Mouse (Mus musculus) forebrain, embryonic 14.5 days (tissue): Measurements from ENCODE around the gene Erf. TPM values are rescaled to one million over a fixed set of nuclear protein-coding genes. Genes with fewer than 3 reads are reported as not detected.

Source experiments
- ATAC-seq: fragments of 200-750 bp; cut with Nextera tagmentation; 2 replicates; pipeline ENCODE4 v1.8.0; 2017; ENCODE audit warnings: mild to moderate bottlenecking, moderate library complexity
- DNase-seq: peaks from one replicate; pipeline ENCODE4 v3.0.0-alpha.2; 2015; ENCODE audit warnings: low spot score
- H3K27ac ChIP-seq: fragments of 300-500 bp; sonication (generic); 2 replicates; pipeline ENCODE4 v1.5.1; 2014; ENCODE audit warnings: low read depth, mild to moderate bottlenecking, control low read depth, low read length, moderate library complexity
- H3K27me3 ChIP-seq: fragments of 300-500 bp; sonication (generic); replicated peaks from 2 replicates; pipeline ENCODE4 v1.6.1; 2014; ENCODE audit warnings: low read length, control low read depth, mixed read lengths; ENCODE audit not compliant: control insufficient read depth, insufficient read depth
- H3K36me3 ChIP-seq: fragments of 300-500 bp; sonication (generic); 2 replicates; pipeline ENCODE4 v1.6.1; 2014; ENCODE audit warnings: low read length, control low read depth; ENCODE audit not compliant: control insufficient read depth, insufficient read depth
- H3K4me1 ChIP-seq: fragments of 300-500 bp; sonication (generic); 2 replicates; pipeline ENCODE4 v1.6.1; 2014; ENCODE audit warnings: antibody characterized with exemption, low read length, control low read depth; ENCODE audit not compliant: control insufficient read depth, insufficient read depth
- H3K4me2 ChIP-seq: fragments of 300-500 bp; sonication (generic); 2 replicates; pipeline ENCODE4 v1.6.1; 2014; ENCODE audit warnings: mild to moderate bottlenecking, control low read depth, low read length
- H3K4me3 ChIP-seq: fragments of 300-500 bp; sonication (generic); 2 replicates; pipeline ENCODE4 v1.5.1; 2014; ENCODE audit warnings: low read depth, low read length, control low read depth
- H3K9ac ChIP-seq: fragments of 300-500 bp; sonication (generic); 2 replicates; pipeline ENCODE4 v1.6.1; 2014; ENCODE audit warnings: mild to moderate bottlenecking, low read length, control low read depth, moderate library complexity
- H3K9me3 ChIP-seq: fragments of 300-500 bp; sonication (generic); replicated peaks from 2 replicates; pipeline ENCODE4 v1.6.1; 2016; ENCODE audit warnings: low read length, control low read depth, mixed read lengths; ENCODE audit not compliant: control insufficient read depth
- WGBS: fragments of 180-500 bp; shearing (Covaris S2); extraction: QIAGEN DNeasy Blood & Tissue Kit; methylation state at CpG from one replicate; pipeline ENCODE4 v1.1.7; 2014; 5-methylcytosine and 5-hydroxymethylcytosine counted together
- polyA plus RNA-seq: library from polyadenylated mRNA; unstranded; fragments of >200 nt; fragmentation: Nextera tagmentation; extraction: Ambion mirVana; gene quantifications from 2 replicates; pipeline ENCODE4 v1.2.1, GENCODE M21; 2014

Gene Erf
- polyA plus RNA-seq: 7.7 and 8.2 TPM in 2 replicates

- 1% methylated on average over 75 of the region's 81 CpGs for WGBS
- H3K4me1 ChIP-seq: peaks cover 30% of the 10 kb centered on the region
- H3K9ac ChIP-seq: peak within 1 kb of the TSS; percentile 79
- ATAC-seq: peak; percentile 79
- no peaks in the 10 kb centered on the region for H3K27me3 ChIP-seq
- peak; percentile 90 for DNase-seq
- no peaks in the 10 kb centered on the region for H3K9me3 ChIP-seq
- H3K4me3 ChIP-seq: peak within 1 kb of the TSS; percentile 78
- H3K27ac ChIP-seq: peak within 1 kb of the TSS; percentile 94
- H3K36me3 ChIP-seq: peaks cover 7% of the 10 kb centered on the region
- peak within 1 kb of the TSS; percentile 98 for H3K4me2 ChIP-seq
These were observed at the start of gene Erf for GRCm38 (mm10) chr7:25250141-25250972. Erf (minus strand) TSS chr7:25250761.

DNA sequence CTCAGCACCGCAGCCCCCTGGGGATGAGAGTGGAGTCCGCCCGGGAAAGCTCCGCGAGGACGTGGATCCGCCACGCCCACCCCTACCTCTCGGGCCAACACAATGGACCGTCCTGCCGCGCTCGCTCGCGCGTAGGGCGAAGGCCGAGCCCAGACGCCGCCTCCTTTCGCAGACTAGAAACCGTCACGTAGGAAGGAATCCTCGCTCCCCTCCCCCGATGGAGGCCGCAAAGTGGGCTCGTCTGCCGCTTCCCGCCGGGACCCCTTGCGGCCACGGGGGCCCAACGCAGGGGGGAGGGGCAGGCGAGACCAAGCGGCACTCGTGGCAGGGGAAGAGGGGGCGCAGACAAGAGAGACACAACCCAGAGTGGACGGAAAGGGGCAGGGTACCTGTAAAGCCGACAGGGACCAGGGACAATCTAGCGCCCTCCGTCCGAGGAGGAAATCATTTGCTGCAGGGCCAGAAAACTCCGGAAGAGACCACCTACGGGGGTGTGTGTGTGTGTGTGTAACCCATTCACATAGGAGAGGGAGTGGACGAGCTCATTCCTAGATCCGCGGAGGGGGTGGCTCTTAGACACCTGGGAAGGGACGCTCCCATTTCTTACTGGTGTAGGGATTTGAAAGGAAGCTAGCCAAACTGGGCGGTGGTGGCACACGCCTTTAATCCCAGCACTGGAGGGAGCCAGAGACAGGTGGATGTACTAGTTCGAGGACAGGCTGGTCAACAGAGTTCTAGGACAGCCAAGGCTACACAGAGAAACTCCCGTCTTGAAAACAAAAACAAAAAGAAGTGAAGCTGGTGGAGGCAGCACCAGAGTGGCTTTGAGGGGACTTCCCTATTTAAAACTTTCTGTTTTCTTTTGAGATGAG is 47.1 kb upstream of the Erf start, which contains the start of gene Pafah1b3:
Pafah1b3 (minus strand) TSS at position 533 of the 872 bp plus-strand sequence.
- ATAC-seq (peak; percentile 94), DNase-seq (peak; percentile 98)
- H3K9me3 ChIP-seq: no peaks in the 10 kb centered on the region
- peak within 1 kb of the TSS; percentile 86 for H3K4me3 ChIP-seq
- H3K36me3 ChIP-seq: peaks cover 35% of the 10 kb centered on the region
- under 1% methylated on average over 52 of the region's 52 CpGs for WGBS
- H3K27ac ChIP-seq: peak within 1 kb of the TSS; percentile 96
- peaks cover 11% of the 10 kb centered on the region; the same call in 1 of the 2 replicates for H3K4me1 ChIP-seq
- no peaks in the 10 kb centered on the region for H3K27me3 ChIP-seq
- H3K9ac ChIP-seq: peak within 1 kb of the TSS; percentile 92
- peak within 1 kb of the TSS; percentile 78 for H3K4me2 ChIP-seq

- H3K27ac ChIP-seq: peak overlapping the region; percentile 96
- H3K36me3 ChIP-seq: peaks cover 42% of the 10 kb centered on the region
- H3K27me3 ChIP-seq: no peaks in the 10 kb centered on the region
- H3K9ac ChIP-seq: peak overlapping the region; percentile 92
- no peaks in the 10 kb centered on the region for H3K9me3 ChIP-seq
- ATAC-seq: peak; percentile 32; the same call in 1 of the 2 replicates
- H3K4me3 ChIP-seq: peak overlapping the region; percentile 86
- DNase-seq: no peak
- peaks cover 11% of the 10 kb centered on the region; the same call in 1 of the 2 replicates for H3K4me1 ChIP-seq
- peak overlapping the region; percentile 78 for H3K4me2 ChIP-seq
- under 1% methylated on average over 21 of the region's 21 CpGs for WGBS
These were observed 46.4 kb upstream of the Erf start for GRCm38 (mm10) chr7:25296945-25297453.

DNA sequence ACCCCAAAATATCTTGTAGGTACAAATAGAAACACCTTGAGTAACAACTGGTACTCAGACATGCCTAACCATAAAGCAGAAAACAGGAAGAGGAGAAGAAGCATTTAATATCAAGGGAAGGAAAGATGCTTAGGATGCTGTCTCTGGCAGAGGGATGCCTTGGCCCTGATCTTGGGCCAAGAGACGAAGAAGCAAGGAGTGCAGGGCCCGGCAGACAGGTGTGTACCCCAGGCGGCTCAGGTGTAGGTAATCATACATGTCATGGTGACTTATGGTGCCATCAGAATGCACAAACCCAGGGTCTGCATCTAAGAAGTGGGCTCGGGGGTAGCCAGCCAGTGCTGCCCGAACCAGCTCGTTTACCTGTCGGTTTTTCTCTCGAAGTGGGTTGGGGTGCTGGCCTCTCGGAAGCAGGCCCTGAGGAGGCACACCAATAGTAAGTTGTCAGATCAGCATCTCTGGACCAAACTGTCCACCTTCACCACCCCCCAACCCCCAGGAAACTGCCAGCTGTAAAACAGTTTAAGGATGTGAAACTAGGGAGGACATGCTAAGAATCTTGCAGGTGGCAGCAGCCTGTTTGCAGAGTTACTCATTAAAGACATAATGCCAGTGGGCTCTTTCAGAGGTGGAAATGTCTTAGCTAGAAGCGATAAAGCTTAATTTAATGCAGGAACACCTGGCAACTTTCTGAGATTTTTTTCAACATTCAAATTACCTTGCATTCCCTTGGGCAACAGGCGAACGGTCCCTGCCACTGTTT is 44.6 kb upstream of the Erf start:
- no peak overlapping the region for H3K4me2 ChIP-seq
- no peak overlapping the region for H3K27ac ChIP-seq
- DNase-seq (no peak), ATAC-seq (no peak)
- H3K27me3 ChIP-seq: no peaks in the 10 kb centered on the region
- WGBS: 86% methylated on average over 12 of the region's 12 CpGs
- peaks cover 61% of the 10 kb centered on the region for H3K36me3 ChIP-seq
- no peaks in the 10 kb centered on the region for H3K9me3 ChIP-seq
- no peak overlapping the region for H3K4me3 ChIP-seq
- no peak overlapping the region for H3K9ac ChIP-seq
- peaks cover 11% of the 10 kb centered on the region; the same call in 1 of the 2 replicates for H3K4me1 ChIP-seq

- no peak overlapping the region for H3K4me2 ChIP-seq
- H3K4me1 ChIP-seq: peaks cover 11% of the 10 kb centered on the region; the same call in 1 of the 2 replicates
- no peak overlapping the region for H3K27ac ChIP-seq
- DNase-seq: no peak
- H3K36me3 ChIP-seq: peaks cover 67% of the 10 kb centered on the region
- 91% methylated on average over 4 of the region's 4 CpGs for WGBS
- H3K9ac ChIP-seq: no peak overlapping the region
- no peak overlapping the region for H3K4me3 ChIP-seq
- no peak for ATAC-seq
- H3K9me3 ChIP-seq: no peaks in the 10 kb centered on the region
- no peaks in the 10 kb centered on the region for H3K27me3 ChIP-seq
These were observed 43.9 kb upstream of the Erf start for GRCm38 (mm10) chr7:25294495-25294894.

- Histone ChIP-seq H3K27me3 (no peaks in the 10 kb centered on the region), H3K9ac (no peak overlapping the region), H3K4me1 (peaks cover 11% of the 10 kb centered on the region; the same call in 1 of the 2 replicates), H3K27ac (no peak overlapping the region), H3K4me2 (no peak overlapping the region), H3K4me3 (no peak overlapping the region), H3K36me3 (peaks cover 79% of the 10 kb centered on the region), H3K9me3 (no peaks in the 10 kb centered on the region)
- no peak for DNase-seq
- 83% methylated on average over 10 of the region's 10 CpGs for WGBS
- ATAC-seq: no peak
These were observed 42.7 kb upstream of the Erf start for GRCm38 (mm10) chr7:25293191-25293739.

- Histone ChIP-seq H3K9me3 (no peaks in the 10 kb centered on the region), H3K4me2 (no peak overlapping the region), H3K4me1 (peaks cover 11% of the 10 kb centered on the region; the same call in 1 of the 2 replicates), H3K9ac (no peak overlapping the region), H3K36me3 (peaks cover 91% of the 10 kb centered on the region), H3K4me3 (no peak overlapping the region), H3K27me3 (no peaks in the 10 kb centered on the region), H3K27ac (no peak overlapping the region)
- ATAC-seq: no peak
- WGBS: 67% methylated on average over 7 of the region's 7 CpGs
- no peak for DNase-seq
These were observed 41.5 kb upstream of the Erf start for GRCm38 (mm10) chr7:25292107-25292506.

DNA sequence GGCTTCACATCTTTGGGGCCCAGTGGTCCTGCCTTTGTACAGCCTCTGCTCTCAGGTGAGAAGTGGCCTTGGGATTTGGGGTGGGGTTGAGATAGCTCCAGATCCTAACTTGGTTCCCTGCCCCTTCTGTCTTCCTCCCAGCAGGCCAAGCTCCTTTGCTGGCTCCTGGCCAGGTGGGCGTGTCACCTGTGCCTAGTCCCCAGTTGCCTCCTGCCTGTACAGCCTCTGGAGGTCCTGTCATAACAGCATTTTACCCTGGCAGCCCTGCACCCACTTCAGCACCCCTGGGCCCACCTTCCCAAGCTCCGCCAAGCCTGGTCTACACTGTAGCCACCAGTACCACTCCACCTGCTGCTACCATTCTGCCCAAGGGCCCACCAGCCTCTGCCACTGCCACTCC is 40.4 kb upstream of the Erf start:
- Histone ChIP-seq H3K9me3 (no peaks in the 10 kb centered on the region), H3K4me2 (no peak overlapping the region), H3K9ac (no peak overlapping the region; the same call in 1 of the 2 replicates), H3K27me3 (no peaks in the 10 kb centered on the region), H3K4me3 (no peak overlapping the region), H3K36me3 (peaks cover 100% of the 10 kb centered on the region), H3K4me1 (peaks cover under 1% of the 10 kb centered on the region; the same call in 1 of the 2 replicates), H3K27ac (no peak overlapping the region; the same call in 1 of the 2 replicates)
- 0 out of 2 replicates have a peak, but pooled peaks have one; percentile 13 for ATAC-seq
- peak; percentile 57 for DNase-seq
- WGBS: 81% methylated on average over 2 of the region's 2 CpGs
